Mouse (Mus musculus): ENCODE results near the gene Gm20828.
"Not testable (repeated sequence)": the region's sequence is repeated elsewhere in the genome, so short reads cannot be mapped to it uniquely, and the experiment has no call there.

The Gm20828 gene

GRCm38 (mm10) chrY:11199274-11199673, at the start of gene Gm20828:
TSS of gene Gm20828 (minus strand) at chrY:11199374.
- not testable (repeated sequence) for DNase-seq (ENCODE audit: low read depth, low spot score)

Measured in retina, postnatal 7 days (tissue).